Mouse (Mus musculus) lung, adult 2 months (tissue): Measurements from ENCODE around the gene Cd80.

Experiments
- CTCF ChIP-seq: fragments of 200-500 bp; IDR thresholded peaks from 2 replicates; pipeline ENCODE4 v1.5.1; 2011; ENCODE audit warnings: mild to moderate bottlenecking, low read length, control low read depth; ENCODE audit not compliant: insufficient read depth
- POLR2A ChIP-seq: fragments of 200-500 bp; IDR thresholded peaks from 2 replicates; pipeline ENCODE4 v1.6.1; 2011; ENCODE audit warnings: low read depth, mild to moderate bottlenecking, control low read depth, low read length, borderline replicate concordance; ENCODE audit errors: extremely low read depth

DNA sequence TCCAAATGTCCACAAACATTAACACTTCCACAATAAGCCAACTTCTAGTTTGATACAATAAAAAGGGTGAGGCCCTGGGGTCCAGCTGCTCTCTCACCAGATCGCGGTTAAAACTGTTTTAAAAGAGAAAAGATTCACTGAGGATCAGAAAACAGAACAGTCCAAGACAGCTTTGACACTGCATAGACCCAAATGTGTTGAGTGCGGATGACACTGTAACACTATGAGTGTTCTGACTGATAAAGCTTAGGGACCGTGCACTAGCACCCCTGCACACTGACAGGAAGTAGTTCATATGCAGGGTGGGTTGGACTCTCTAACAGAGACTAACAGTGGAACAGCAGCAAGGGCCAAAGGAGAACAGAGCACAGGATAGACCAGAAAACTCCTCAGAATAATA is 1.4 kb upstream of the Cd80 start:
- TF ChIP-seq POLR2A, result no peak
- TF ChIP-seq CTCF, result no peak
